Mouse (Mus musculus): ENCODE data around the gene Immp2l. TPM values are rescaled to one million over a fixed set of nuclear protein-coding genes. Genes with fewer than 3 reads are reported as not detected.

Immp2l gene
- polyA plus RNA-seq, 1 experiment: 9.6 TPM

GRCm38 (mm10) chr12:41565540-41566432 lies 541.9 kb downstream of the Immp2l start:
- Histone ChIP-seq H3K79me2 (ENCODE audit: control insufficient read depth, insufficient read depth) (no peaks in the 10 kb centered on the region), H3K4me3 (no peak overlapping the region), H3K27me3 (ENCODE audit: control insufficient read depth, insufficient read depth, insufficient read length) (no peaks in the 10 kb centered on the region), H3ac (ENCODE audit: control insufficient read depth, insufficient read length) (no peak overlapping the region), H3K36me3 (ENCODE audit: control insufficient read depth, insufficient read depth) (no peaks in the 10 kb centered on the region), H3K4me2 (ENCODE audit: low read depth) (no peak overlapping the region)
- TF ChIP-seq MYOD1 (IDR thresholded peaks at IDR 0.05; ENCODE audit: control insufficient read depth in 1 of 3, insufficient read length in 2 of 3, low read depth in 2 of 3) (no peak), REST (IDR thresholded peaks at IDR 0.05; ENCODE audit: insufficient read depth, insufficient read length) (no peak), SRF (IDR thresholded peaks at IDR 0.05; ENCODE audit: control insufficient read depth, insufficient read length, low read depth) (no peak), TCF3 (IDR thresholded peaks at IDR 0.05; ENCODE audit: insufficient read length, low read depth) (no peak), CEBPB (IDR thresholded peaks at IDR 0.05; ENCODE audit: insufficient read depth, poor library complexity, severe bottlenecking) (no peak), MAX (IDR thresholded peaks at IDR 0.05; ENCODE audit: low read depth) (no peak), TCF12 (IDR thresholded peaks at IDR 0.05; ENCODE audit: insufficient read depth, poor library complexity, severe bottlenecking) (no peak), MYOG (IDR thresholded peaks at IDR 0.05; ENCODE audit: control insufficient read depth in 1 of 3, insufficient read depth in 1 of 3, insufficient read length in 2 of 3, low read depth in 2 of 3) (no peak), POLR2A (IDR thresholded peaks at IDR 0.05; ENCODE audit: insufficient read length, low read depth) (no peak), USF1 (IDR thresholded peaks at IDR 0.05; ENCODE audit: low read depth) (no peak), POLR2AphosphoS2 (IDR thresholded peaks at IDR 0.05; ENCODE audit: insufficient read length, low read depth) (no peak), E2F4 (IDR thresholded peaks at IDR 0.05; ENCODE audit: insufficient read depth) (no peak)

DNA sequence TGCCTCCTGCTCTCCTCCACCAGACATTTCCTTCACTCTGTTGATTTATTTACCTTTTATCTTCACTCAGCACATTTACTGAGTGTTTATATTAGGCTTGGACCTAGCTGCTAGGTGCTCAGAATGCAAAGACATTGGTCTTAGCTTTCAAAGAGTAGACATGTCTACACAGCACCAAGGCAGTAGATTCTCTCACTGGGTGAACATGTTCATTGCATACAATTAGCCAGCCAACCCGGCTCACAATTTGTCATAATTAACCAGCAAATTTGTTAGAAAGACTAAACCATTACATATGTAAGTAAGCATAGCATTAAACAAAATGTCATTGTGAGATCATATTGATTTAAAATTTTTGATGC lies 542.5 kb downstream of the Immp2l start:
- Histone ChIP-seq H3K4me2 (ENCODE audit: low read depth) (no peak overlapping the region), H3K27me3 (ENCODE audit: control insufficient read depth, insufficient read depth, insufficient read length) (no peaks in the 10 kb centered on the region), H3K36me3 (ENCODE audit: control insufficient read depth, insufficient read depth) (no peaks in the 10 kb centered on the region), H3K4me3 (no peak overlapping the region), H3K79me2 (ENCODE audit: control insufficient read depth, insufficient read depth) (no peaks in the 10 kb centered on the region), H3ac (ENCODE audit: control insufficient read depth, insufficient read length) (no peak overlapping the region)
- TF ChIP-seq E2F4 (IDR thresholded peaks at IDR 0.05; ENCODE audit: insufficient read depth): no peak
- TF ChIP-seq MYOG (IDR thresholded peaks at IDR 0.05; ENCODE audit: control insufficient read depth in 1 of 3, insufficient read depth in 1 of 3, insufficient read length in 2 of 3, low read depth in 2 of 3): no peak
- no peak for TF ChIP-seq MYOD1 (IDR thresholded peaks at IDR 0.05; ENCODE audit: control insufficient read depth in 1 of 3, insufficient read length in 2 of 3, low read depth in 2 of 3)
- no peak for TF ChIP-seq TCF3 (IDR thresholded peaks at IDR 0.05; ENCODE audit: insufficient read length, low read depth)
- no peak for TF ChIP-seq POLR2AphosphoS2 (IDR thresholded peaks at IDR 0.05; ENCODE audit: insufficient read length, low read depth)
- no peak for TF ChIP-seq MAX (IDR thresholded peaks at IDR 0.05; ENCODE audit: low read depth)
- no peak for TF ChIP-seq TCF12 (IDR thresholded peaks at IDR 0.05; ENCODE audit: insufficient read depth, poor library complexity, severe bottlenecking)

- no peak overlapping the region for H3K4me2 ChIP-seq (ENCODE audit: low read depth)
- TF ChIP-seq MAX (IDR thresholded peaks at IDR 0.05; ENCODE audit: low read depth) (no peak), CEBPB (IDR thresholded peaks at IDR 0.05; ENCODE audit: insufficient read depth, poor library complexity, severe bottlenecking) (no peak), SRF (IDR thresholded peaks at IDR 0.05; ENCODE audit: control insufficient read depth, insufficient read length, low read depth) (no peak), E2F4 (IDR thresholded peaks at IDR 0.05; ENCODE audit: insufficient read depth) (no peak), POLR2AphosphoS2 (IDR thresholded peaks at IDR 0.05; ENCODE audit: insufficient read length, low read depth) (no peak), POLR2A (IDR thresholded peaks at IDR 0.05; ENCODE audit: insufficient read length, low read depth) (no peak), MYOG (IDR thresholded peaks at IDR 0.05; ENCODE audit: control insufficient read depth in 1 of 3, insufficient read depth in 1 of 3, insufficient read length in 2 of 3, low read depth in 2 of 3) (no peak), REST (IDR thresholded peaks at IDR 0.05; ENCODE audit: insufficient read depth, insufficient read length) (no peak), USF1 (IDR thresholded peaks at IDR 0.05; ENCODE audit: low read depth) (no peak), TCF12 (IDR thresholded peaks at IDR 0.05; ENCODE audit: insufficient read depth, poor library complexity, severe bottlenecking) (no peak), MYOD1 (IDR thresholded peaks at IDR 0.05; ENCODE audit: control insufficient read depth in 1 of 3, insufficient read length in 2 of 3, low read depth in 2 of 3) (no peak), TCF3 (IDR thresholded peaks at IDR 0.05; ENCODE audit: insufficient read length, low read depth) (no peak)
- H3K36me3 ChIP-seq (ENCODE audit: control insufficient read depth, insufficient read depth): no peaks in the 10 kb centered on the region
- no peaks in the 10 kb centered on the region for H3K79me2 ChIP-seq (ENCODE audit: control insufficient read depth, insufficient read depth)
- no peak overlapping the region for H3K4me3 ChIP-seq
- H3K27me3 ChIP-seq (ENCODE audit: control insufficient read depth, insufficient read depth, insufficient read length): no peaks in the 10 kb centered on the region
- H3ac ChIP-seq (ENCODE audit: control insufficient read depth, insufficient read length): no peak overlapping the region
These were observed 549.9 kb downstream of the Immp2l start for GRCm38 (mm10) chr12:41573754-41574153.

GRCm38 (mm10) chr12:41575221-41575620 lies 551.3 kb downstream of the Immp2l start:
- Histone ChIP-seq H3K27me3 (ENCODE audit: control insufficient read depth, insufficient read depth, insufficient read length) (no peaks in the 10 kb centered on the region), H3K79me2 (ENCODE audit: control insufficient read depth, insufficient read depth) (no peaks in the 10 kb centered on the region), H3K36me3 (ENCODE audit: control insufficient read depth, insufficient read depth) (no peaks in the 10 kb centered on the region), H3K4me2 (ENCODE audit: low read depth) (no peak overlapping the region), H3ac (ENCODE audit: control insufficient read depth, insufficient read length) (no peak overlapping the region), H3K4me3 (no peak overlapping the region)
- no peak for TF ChIP-seq REST (IDR thresholded peaks at IDR 0.05; ENCODE audit: insufficient read depth, insufficient read length)
- TF ChIP-seq CEBPB (IDR thresholded peaks at IDR 0.05; ENCODE audit: insufficient read depth, poor library complexity, severe bottlenecking): no peak
- TF ChIP-seq SRF (IDR thresholded peaks at IDR 0.05; ENCODE audit: control insufficient read depth, insufficient read length, low read depth): no peak
- no peak for TF ChIP-seq MAX (IDR thresholded peaks at IDR 0.05; ENCODE audit: low read depth)
- TF ChIP-seq TCF3 (IDR thresholded peaks at IDR 0.05; ENCODE audit: insufficient read length, low read depth): no peak
- TF ChIP-seq USF1 (IDR thresholded peaks at IDR 0.05; ENCODE audit: low read depth): no peak
- no peak for TF ChIP-seq TCF12 (IDR thresholded peaks at IDR 0.05; ENCODE audit: insufficient read depth, poor library complexity, severe bottlenecking)
- no peak for TF ChIP-seq POLR2AphosphoS2 (IDR thresholded peaks at IDR 0.05; ENCODE audit: insufficient read length, low read depth)

All from myocyte (in vitro differentiated cells).